Mouse (Mus musculus) hindbrain, postnatal 0 days (tissue): Measurements from ENCODE around the gene Hrasls5. TPM values are rescaled to one million over a fixed set of nuclear protein-coding genes. Genes with fewer than 3 reads are reported as not detected.

Experiments
- ATAC-seq: fragments of 200-750 bp; cut with Nextera tagmentation; 2 replicates; pipeline ENCODE4 v1.8.0; 2017; ENCODE audit warnings: mild to moderate bottlenecking, moderate TSS enrichment, moderate library complexity
- DNase-seq: peaks from one replicate; pipeline ENCODE4 v3.0.0-alpha.2; 2015; ENCODE audit warnings: low spot score
- H3K27ac ChIP-seq: fragments of 300-500 bp; sonication (generic); 2 replicates; pipeline ENCODE4 v1.5.1; 2014; ENCODE audit warnings: mild to moderate bottlenecking
- H3K27me3 ChIP-seq: fragments of 300-500 bp; sonication (generic); 2 replicates; pipeline ENCODE4 v1.6.1; 2014; ENCODE audit warnings: low read length, mixed read lengths; ENCODE audit not compliant: insufficient read depth
- H3K36me3 ChIP-seq: fragments of 300-500 bp; sonication (generic); 2 replicates; pipeline ENCODE4 v1.6.1; 2014; ENCODE audit warnings: low read length, mixed read lengths; ENCODE audit not compliant: insufficient read depth
- H3K4me1 ChIP-seq: fragments of 300-500 bp; sonication (generic); 2 replicates; pipeline ENCODE4 v1.6.1; 2014; ENCODE audit warnings: antibody characterized with exemption, low read length, mixed read lengths; ENCODE audit not compliant: insufficient read depth
- H3K4me2 ChIP-seq: fragments of 300-500 bp; sonication (generic); 2 replicates; pipeline ENCODE4 v1.6.1; 2014; ENCODE audit warnings: low read depth, mild to moderate bottlenecking, low read length, moderate library complexity, mixed read lengths
- H3K4me3 ChIP-seq: fragments of 300-500 bp; sonication (generic); 2 replicates; pipeline ENCODE4 v1.5.1; 2014; ENCODE audit warnings: low read length
- H3K9ac ChIP-seq: fragments of 300-500 bp; sonication (generic); replicated peaks from 2 replicates; pipeline ENCODE4 v1.6.1; 2014; ENCODE audit warnings: mild to moderate bottlenecking, low read length, moderate library complexity, mixed read lengths
- H3K9me3 ChIP-seq: fragments of 300-500 bp; sonication (generic); 2 replicates; pipeline ENCODE4 v1.6.1; 2016; ENCODE audit warnings: low read length, mixed read lengths
- CTCF ChIP-seq: IDR thresholded peaks from 2 replicates; pipeline ENCODE4 v1.5.1; 2016; ENCODE audit warnings: antibody characterized with exemption, control low read depth, low read depth
- WGBS: fragments of 180-500 bp; shearing (Covaris S2); extraction: QIAGEN DNeasy Blood & Tissue Kit; methylation state at CpG from one replicate; pipeline ENCODE4 v1.1.7; 2014; 5-methylcytosine and 5-hydroxymethylcytosine counted together
- polyA plus RNA-seq: library from polyadenylated mRNA; unstranded; fragments of >200 nt; fragmentation: Nextera tagmentation; extraction: Ambion mirVana; gene quantifications from 2 replicates; pipeline ENCODE4 v1.2.1, GENCODE M21; 2015
- total RNA-seq: library from RNA; depleted of rRNA; stranded (reverse); fragments of >200 nt; gene quantifications from 2 replicates; pipeline ENCODE4 v1.2.3, GENCODE M21; 2014

Gene Hrasls5
- total and polyA plus RNA-seq, 2 experiments from 2014 or later, result 0.18 TPM; not detected in 1

- no peaks in the 10 kb centered on the region for H3K4me1 ChIP-seq
- H3K27ac ChIP-seq, result no peak overlapping the region
- 82% methylated on average over 1 of the region's 1 CpGs for WGBS
- no peaks in the 10 kb centered on the region for H3K9me3 ChIP-seq
- ATAC-seq (no peak), DNase-seq (no peak)
- TF ChIP-seq CTCF, result no peak
- H3K36me3 ChIP-seq, result no peaks in the 10 kb centered on the region
- H3K27me3 ChIP-seq, result no peaks in the 10 kb centered on the region
- H3K9ac ChIP-seq, result no peak overlapping the region
- H3K4me3 ChIP-seq, result no peak overlapping the region
- no peak overlapping the region for H3K4me2 ChIP-seq
These were observed 36.2 kb upstream of the Hrasls5 start for GRCm38 (mm10) chr19:7576180-7576579.

- no peaks in the 10 kb centered on the region for H3K27me3 ChIP-seq
- no peaks in the 10 kb centered on the region for H3K36me3 ChIP-seq
- DNase-seq (no peak), ATAC-seq (no peak)
- no peaks in the 10 kb centered on the region for H3K9me3 ChIP-seq
- 83% methylated on average over 3 of the region's 3 CpGs for WGBS
- TF ChIP-seq CTCF, result no peak
- no peak overlapping the region for H3K4me2 ChIP-seq
- H3K4me1 ChIP-seq, result no peaks in the 10 kb centered on the region
- no peak overlapping the region for H3K27ac ChIP-seq
- no peak overlapping the region for H3K4me3 ChIP-seq
- H3K9ac ChIP-seq, result no peak overlapping the region
These were observed 34.6 kb upstream of the Hrasls5 start for GRCm38 (mm10) chr19:7577710-7578109.

- H3K9me3 ChIP-seq, result no peaks in the 10 kb centered on the region
- ATAC-seq (no peak), DNase-seq (no peak)
- no peak overlapping the region for H3K27ac ChIP-seq
- H3K4me3 ChIP-seq, result no peak overlapping the region
- H3K27me3 ChIP-seq, result no peaks in the 10 kb centered on the region
- H3K4me1 ChIP-seq, result no peaks in the 10 kb centered on the region
- no peak overlapping the region for H3K4me2 ChIP-seq
- no peak for TF ChIP-seq CTCF
- H3K9ac ChIP-seq, result no peak overlapping the region
- H3K36me3 ChIP-seq, result no peaks in the 10 kb centered on the region
- WGBS, result 69% methylated on average over 5 of the region's 5 CpGs
These were observed 31.3 kb upstream of the Hrasls5 start for GRCm38 (mm10) chr19:7581042-7581441.

GRCm38 (mm10) chr19:7583101-7583500, 29.2 kb upstream of the Hrasls5 start:
- Histone ChIP-seq H3K27ac (no peak overlapping the region), H3K9ac (no peak overlapping the region), H3K9me3 (no peaks in the 10 kb centered on the region), H3K4me1 (no peaks in the 10 kb centered on the region), H3K36me3 (no peaks in the 10 kb centered on the region), H3K4me3 (no peak overlapping the region), H3K27me3 (no peaks in the 10 kb centered on the region), H3K4me2 (no peak overlapping the region)
- no peak for TF ChIP-seq CTCF
- DNase-seq, result no peak
- 59% methylated on average over 7 of the region's 7 CpGs for WGBS
- ATAC-seq, result no peak

- no peaks in the 10 kb centered on the region for H3K27me3 ChIP-seq
- H3K4me2 ChIP-seq, result no peak overlapping the region
- 77% methylated on average over 3 of the region's 3 CpGs for WGBS
- H3K4me1 ChIP-seq, result no peaks in the 10 kb centered on the region
- no peak overlapping the region for H3K9ac ChIP-seq
- no peak overlapping the region for H3K4me3 ChIP-seq
- DNase-seq (no peak), ATAC-seq (no peak)
- no peaks in the 10 kb centered on the region for H3K9me3 ChIP-seq
- H3K36me3 ChIP-seq, result no peaks in the 10 kb centered on the region
- no peak for TF ChIP-seq CTCF
- H3K27ac ChIP-seq, result no peak overlapping the region
These were observed 28.7 kb upstream of the Hrasls5 start for GRCm38 (mm10) chr19:7583599-7583998.

- Histone ChIP-seq H3K36me3 (no peaks in the 10 kb centered on the region), H3K4me1 (no peaks in the 10 kb centered on the region), H3K4me3 (no peak overlapping the region), H3K9ac (no peak overlapping the region), H3K27me3 (no peaks in the 10 kb centered on the region), H3K27ac (no peak overlapping the region), H3K4me2 (no peak overlapping the region), H3K9me3 (no peaks in the 10 kb centered on the region)
- 80% methylated on average over 8 of the region's 8 CpGs for WGBS
- ATAC-seq, result no peak
- peak; percentile 13 for DNase-seq
- no peak for TF ChIP-seq CTCF
These were observed 27.1 kb upstream of the Hrasls5 start for GRCm38 (mm10) chr19:7585279-7585678.

- 86% methylated on average over 6 of the region's 6 CpGs for WGBS
- no peak for ATAC-seq
These were observed 26.6 kb upstream of the Hrasls5 start for GRCm38 (mm10) chr19:7585764-7586163.

More at GRCm38 (mm10) chr19:7585764-7586163, 26.6 kb upstream of the Hrasls5 start:
- H3K27ac ChIP-seq, result no peak overlapping the region
- H3K4me1 ChIP-seq, result no peaks in the 10 kb centered on the region
- no peak overlapping the region for H3K4me2 ChIP-seq
- no peak for TF ChIP-seq CTCF
- H3K9me3 ChIP-seq, result no peaks in the 10 kb centered on the region
- no peaks in the 10 kb centered on the region for H3K27me3 ChIP-seq
- no peak for DNase-seq
- H3K9ac ChIP-seq, result no peak overlapping the region
- no peak overlapping the region for H3K4me3 ChIP-seq
- no peaks in the 10 kb centered on the region for H3K36me3 ChIP-seq
